13 mouse cellular contexts compared by ENCODE assay signal in genomic region chr4:33926010-33926409, GRCm38 (mm10). TPM values are rescaled to one million over a fixed set of nuclear protein-coding genes. Genes with fewer than 3 reads are reported as not detected.
A peak's percentile ranks its signal among the peaks of the same experiment; 100 is the strongest.
DNase-seq lines count a peak whose midpoint lies in the region; ATAC-seq lines count a peak whose summit lies in the region.
"Had no signal": no experiment of that assay in that cellular context is flagged by ENCODE, and none has a peak within 500 bp of the region (broad histone marks: within the 10 kb centered on the region; RNA-seq: fewer than 3 reads in every experiment).

No protein-coding gene starts in this region.

- ATAC-seq in forebrain, embryonic 12.5 days (ENCODE audit: low FRiP score): no peak
- ATAC-seq in forebrain, embryonic 11.5 days (replicated peaks; ENCODE audit: low FRiP score): no peak
- no peak for ATAC-seq in midbrain, embryonic 16.5 days
- no peak for ATAC-seq in frontal cortex, adult (ENCODE audit: low TSS enrichment)

- no peak for DNase-seq in forebrain, embryonic 11.5 days (ENCODE audit: low spot score)
- DNase-seq in embryonic facial prominence, embryonic 10.5 days (ENCODE audit: low spot score): no peak
- DNase-seq in hindbrain, embryonic 10.5 days (ENCODE audit: low spot score): no peak
- no peak for DNase-seq in kidney, postnatal 36 days
- DNase-seq: kidney, postnatal 10 days; lung, postnatal 14 days; right cerebral cortex, adult 18-20 months; thymus, postnatal 25 days had no signal

- WGBS in forebrain, embryonic 12.5 days: 39% methylated on average over 6 of the region's 6 CpGs
- 43% methylated on average over 6 of the region's 6 CpGs for WGBS in forebrain, embryonic 11.5 days
- WGBS in embryonic facial prominence, embryonic 10.5 days: 56% methylated on average over 6 of the region's 6 CpGs
- 58% methylated on average over 6 of the region's 6 CpGs for WGBS in hindbrain, embryonic 10.5 days
- 22% methylated on average over 6 of the region's 6 CpGs for WGBS in midbrain, embryonic 16.5 days

- H3K4me3 ChIP-seq in forebrain, embryonic 12.5 days (replicated peaks): peak overlapping the region; percentile 25
- no peak overlapping the region for H3K4me3 ChIP-seq in forebrain, embryonic 11.5 days (ENCODE audit: low read depth, low read length)
- H3K4me3 ChIP-seq in embryonic facial prominence, embryonic 10.5 days: 0 out of 2 replicates have a peak overlapping the region, but pooled peaks have one; percentile 1
- H3K4me3 ChIP-seq in hindbrain, embryonic 10.5 days: peak overlapping the region; percentile 73; the same call in 1 of the 2 replicates
- H3K4me3 ChIP-seq in midbrain, embryonic 16.5 days (ENCODE audit: low read depth, low read length): peak overlapping the region; percentile 40

- peaks cover 37% of the 10 kb centered on the region for H3K27me3 ChIP-seq in forebrain, embryonic 12.5 days
- H3K27me3 ChIP-seq in forebrain, embryonic 11.5 days (ENCODE audit: control insufficient read depth, insufficient read depth, low read length): peaks cover 25% of the 10 kb centered on the region
- H3K27me3 ChIP-seq in embryonic facial prominence, embryonic 10.5 days (replicated peaks; ENCODE audit: low read depth, poor library complexity, severe bottlenecking): peaks cover 56% of the 10 kb centered on the region
- H3K27me3 ChIP-seq in hindbrain, embryonic 10.5 days (ENCODE audit: insufficient read depth, poor library complexity, severe bottlenecking): peaks cover 58% of the 10 kb centered on the region
- no peaks in the 10 kb centered on the region; the same call in 1 of the 2 replicates for H3K27me3 ChIP-seq in midbrain, embryonic 16.5 days (ENCODE audit: control insufficient read depth, insufficient read depth, low read depth, low read length)

- H3K36me3 ChIP-seq in forebrain, embryonic 12.5 days (replicated peaks): no peaks in the 10 kb centered on the region
- no peaks in the 10 kb centered on the region for H3K36me3 ChIP-seq in forebrain, embryonic 11.5 days (ENCODE audit: control insufficient read depth, insufficient read depth, low read length)
- H3K36me3 ChIP-seq in embryonic facial prominence, embryonic 10.5 days (replicated peaks): no peaks in the 10 kb centered on the region
- no peaks in the 10 kb centered on the region for H3K36me3 ChIP-seq in hindbrain, embryonic 10.5 days
- no peaks in the 10 kb centered on the region for H3K36me3 ChIP-seq in midbrain, embryonic 16.5 days (ENCODE audit: control insufficient read depth, insufficient read depth, low read length)
- H3K36me3 ChIP-seq: embryonic facial prominence, embryonic 15.5 days had no signal

- H3K9me3 ChIP-seq in forebrain, embryonic 12.5 days: no peaks in the 10 kb centered on the region
- H3K9me3 ChIP-seq in forebrain, embryonic 11.5 days (ENCODE audit: control insufficient read depth, low read length): no peaks in the 10 kb centered on the region
- no peaks in the 10 kb centered on the region for H3K9me3 ChIP-seq in embryonic facial prominence, embryonic 10.5 days
- H3K9me3 ChIP-seq in hindbrain, embryonic 10.5 days: no peaks in the 10 kb centered on the region
- no peaks in the 10 kb centered on the region for H3K9me3 ChIP-seq in midbrain, embryonic 16.5 days (replicated peaks; ENCODE audit: control insufficient read depth, low read length, poor library complexity, severe bottlenecking)
- H3K9me3 ChIP-seq: embryonic facial prominence, embryonic 15.5 days had no signal

- peaks cover 20% of the 10 kb centered on the region for H3K4me1 ChIP-seq in forebrain, embryonic 12.5 days
- no peaks in the 10 kb centered on the region; the same call in 1 of the 2 replicates for H3K4me1 ChIP-seq in forebrain, embryonic 11.5 days (replicated peaks; ENCODE audit: control insufficient read depth, insufficient read depth, low read length)
- H3K4me1 ChIP-seq in embryonic facial prominence, embryonic 10.5 days: peaks cover 27% of the 10 kb centered on the region
- peaks cover 21% of the 10 kb centered on the region for H3K4me1 ChIP-seq in hindbrain, embryonic 10.5 days (replicated peaks)
- H3K4me1 ChIP-seq in midbrain, embryonic 16.5 days (ENCODE audit: control insufficient read depth, insufficient read depth, low read length): peaks cover 11% of the 10 kb centered on the region

- peak overlapping the region; percentile 32 for H3K4me2 ChIP-seq in forebrain, embryonic 12.5 days
- H3K4me2 ChIP-seq in forebrain, embryonic 11.5 days (ENCODE audit: low read depth, low read length, severe bottlenecking): no peak overlapping the region
- peak overlapping the region; percentile 57 for H3K4me2 ChIP-seq in midbrain, embryonic 16.5 days (ENCODE audit: low read length)
- H3K4me2 ChIP-seq: liver, embryonic 11.5 days had no signal

- H3K9ac ChIP-seq in forebrain, embryonic 12.5 days: no peak overlapping the region
- no peak overlapping the region for H3K9ac ChIP-seq in forebrain, embryonic 11.5 days (ENCODE audit: low read length)
- peak overlapping the region; percentile 63 for H3K9ac ChIP-seq in midbrain, embryonic 16.5 days (ENCODE audit: low read depth, low read length)

- no peak overlapping the region for H3K27ac ChIP-seq in forebrain, embryonic 12.5 days
- no peak overlapping the region for H3K27ac ChIP-seq in forebrain, embryonic 11.5 days (ENCODE audit: low read depth, low read length)
- no peak overlapping the region for H3K27ac ChIP-seq in embryonic facial prominence, embryonic 10.5 days (replicated peaks)
- H3K27ac ChIP-seq in hindbrain, embryonic 10.5 days: no peak overlapping the region
- peak overlapping the region; percentile 12 for H3K27ac ChIP-seq in midbrain, embryonic 16.5 days (ENCODE audit: low read length)
- H3K27ac ChIP-seq: embryonic facial prominence, embryonic 15.5 days had no signal

RNA-seq across cellular contexts. Expression of gene Cnr1, which starts 1.6 kb away (rescaled TPM):
- 34.9 and 35.4 TPM in 2 replicates for polyA plus RNA-seq in forebrain, embryonic 12.5 days (2016; fragmentation: Nextera tagmentation; extraction: Ambion mirVana)
- 14.9 and 16.1 TPM in 2 replicates for polyA plus RNA-seq in forebrain, embryonic 11.5 days (2014; fragmentation: Nextera tagmentation; extraction: Ambion mirVana)
- polyA plus RNA-seq in embryonic facial prominence, embryonic 10.5 days (2016; fragmentation: Nextera tagmentation; extraction: Ambion mirVana): 2.9 and 3.8 TPM in 2 replicates
- 6.0 and 12.0 TPM in 2 replicates for polyA plus RNA-seq in hindbrain, embryonic 10.5 days (2016; fragmentation: Nextera tagmentation; extraction: Ambion mirVana)
- 51.7 and 51.9 TPM in 2 replicates for polyA plus RNA-seq in midbrain, embryonic 16.5 days (2015; fragmentation: Nextera tagmentation; extraction: Ambion mirVana)
